Mouse (Mus musculus) kidney, postnatal 14 days (tissue): ENCODE data around the gene Tango2.

ENCODE experiments used
- DNase-seq: peaks from one replicate; pipeline ENCODE4 v3.0.0; 2022; ENCODE audit warnings: mixed read lengths

Gene Tango2

GRCm38 (mm10) chr16:18347931-18348600 lies at the start of gene Tango2, which contains the start of gene Arvcf:
Gene Tango2 (minus strand): TSS chr16:18348103.
Gene Arvcf (plus strand): TSS chr16:18348182.
- DNase-seq: peak; percentile 96

- DNase-seq: no peak
Measured at GRCm38 (mm10) chr16:18396791-18397621, 49.1 kb upstream of the Tango2 start.

GRCm38 (mm10) chr16:18396201-18396600 lies 48.3 kb upstream of the Tango2 start:
- peak; percentile 79 for DNase-seq

- DNase-seq: peak; percentile 79
Measured at GRCm38 (mm10) chr16:18395620-18396036, 47.7 kb upstream of the Tango2 start.

GRCm38 (mm10) chr16:18394777-18395619 lies 47.1 kb upstream of the Tango2 start:
- DNase-seq: no peak

- no peak for DNase-seq
Measured at GRCm38 (mm10) chr16:18394056-18394455, 46.2 kb upstream of the Tango2 start.

GRCm38 (mm10) chr16:18393595-18393994 lies 45.7 kb upstream of the Tango2 start:
- DNase-seq: no peak

GRCm38 (mm10) chr16:18392469-18393426 lies 44.8 kb upstream of the Tango2 start:
- peak; percentile 94 for DNase-seq

- no peak for DNase-seq
Measured at GRCm38 (mm10) chr16:18391728-18392127, 43.8 kb upstream of the Tango2 start.

- peak; percentile 67 for DNase-seq
Measured at GRCm38 (mm10) chr16:18391127-18391526, 43.2 kb upstream of the Tango2 start.

- no peak for DNase-seq
Measured at GRCm38 (mm10) chr16:18390399-18390798, 42.5 kb upstream of the Tango2 start.

GRCm38 (mm10) chr16:18388583-18389435 lies 40.9 kb upstream of the Tango2 start:
- peak; percentile 67 for DNase-seq

- DNase-seq: peak; percentile 62
Measured at GRCm38 (mm10) chr16:18387704-18388582, 40.0 kb upstream of the Tango2 start.

GRCm38 (mm10) chr16:18386972-18387371 lies 39.1 kb upstream of the Tango2 start:
- no peak for DNase-seq

- DNase-seq: no peak
Measured at GRCm38 (mm10) chr16:18386451-18386850, 38.5 kb upstream of the Tango2 start.

- DNase-seq: no peak
Measured at GRCm38 (mm10) chr16:18385411-18385810, 37.5 kb upstream of the Tango2 start.

- no peak for DNase-seq
Measured at GRCm38 (mm10) chr16:18384659-18385058, 36.8 kb upstream of the Tango2 start.

GRCm38 (mm10) chr16:18384211-18384610 lies 36.3 kb upstream of the Tango2 start:
- DNase-seq: no peak

GRCm38 (mm10) chr16:18383756-18384155 lies 35.9 kb upstream of the Tango2 start:
- peak; percentile 79 for DNase-seq
